Mouse (Mus musculus) frontal cortex, postnatal 25 days (tissue): ENCODE results near the gene Gm21970.
"Not testable (repeated sequence)": the region's sequence is repeated elsewhere in the genome, so short reads cannot be mapped to it uniquely, and the experiment has no call there.

ENCODE experiments used
- DNase-seq, 2 experiments: peaks; one replicate each; pipeline ENCODE4 v3.0.0; 2022; ENCODE audit warnings: low spot score in 2 of 2

Gene Gm21970

GRCm38 (mm10) chr16:91438599-91438998 is 47.1 kb downstream of the Gm21970 start:
- not testable (repeated sequence) for DNase-seq

DNA sequence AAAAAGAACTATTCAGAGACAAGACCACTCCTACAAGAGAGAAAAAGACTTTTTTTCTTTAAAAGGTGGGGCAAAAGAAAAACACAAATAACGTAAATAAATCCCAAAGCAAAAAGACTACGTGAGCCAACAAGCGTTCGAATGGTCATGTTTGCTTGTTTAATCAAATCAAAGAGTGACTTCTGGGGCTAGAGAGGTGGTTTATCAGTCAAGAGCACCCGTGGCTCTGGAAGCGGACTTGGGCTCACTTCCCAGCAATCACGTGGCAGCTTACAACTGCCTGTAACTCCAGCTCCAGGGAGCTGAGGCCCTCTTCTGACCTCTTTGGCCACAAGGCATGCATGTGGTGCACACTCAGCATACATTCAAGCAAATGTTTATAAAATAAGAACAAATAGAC is 49.8 kb downstream of the Gm21970 start:
- DNase-seq, result no peak

DNA sequence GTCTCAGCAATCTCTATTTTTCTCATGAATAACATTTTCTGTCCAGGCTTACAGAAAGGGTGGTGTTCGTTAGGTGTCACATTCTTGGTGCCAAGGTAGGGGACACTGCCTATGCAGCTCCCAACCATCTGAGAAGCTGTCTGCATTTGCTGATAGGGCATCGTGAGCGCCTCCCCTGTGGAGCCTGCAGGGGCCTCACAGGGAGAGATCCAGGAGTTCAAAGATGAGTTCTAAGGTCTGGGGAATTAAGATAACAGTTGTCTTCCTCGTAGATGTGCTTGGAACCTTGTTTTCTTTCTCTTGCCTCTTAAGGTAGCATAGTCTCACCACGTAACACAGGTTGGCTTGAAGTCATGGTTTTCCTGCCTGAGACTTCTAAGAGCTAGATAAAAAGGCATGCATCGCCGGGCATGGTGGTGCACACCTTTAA is 50.3 kb downstream of the Gm21970 start:
- DNase-seq, result no peak

DNA sequence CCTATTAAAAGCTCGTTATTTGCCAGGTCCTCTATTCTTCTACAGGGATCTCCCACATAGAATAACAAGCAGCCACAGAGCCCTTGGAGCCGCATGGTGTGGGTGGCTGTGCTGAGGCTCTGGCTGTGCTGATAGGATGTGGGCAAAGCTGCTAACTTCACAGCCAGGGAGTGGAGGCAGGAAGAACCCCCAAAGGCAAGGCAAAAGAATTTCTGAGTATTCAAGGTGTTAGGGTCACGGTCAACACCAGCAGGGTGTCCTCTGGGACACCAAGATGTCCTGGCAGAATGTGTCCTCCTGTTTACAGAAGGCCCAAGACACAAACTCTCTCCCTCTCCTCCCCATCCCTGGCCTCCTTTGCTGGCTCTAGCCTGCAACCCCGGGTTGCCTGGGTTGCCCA is 50.9 kb downstream of the Gm21970 start:
- DNase-seq, result no peak

DNA sequence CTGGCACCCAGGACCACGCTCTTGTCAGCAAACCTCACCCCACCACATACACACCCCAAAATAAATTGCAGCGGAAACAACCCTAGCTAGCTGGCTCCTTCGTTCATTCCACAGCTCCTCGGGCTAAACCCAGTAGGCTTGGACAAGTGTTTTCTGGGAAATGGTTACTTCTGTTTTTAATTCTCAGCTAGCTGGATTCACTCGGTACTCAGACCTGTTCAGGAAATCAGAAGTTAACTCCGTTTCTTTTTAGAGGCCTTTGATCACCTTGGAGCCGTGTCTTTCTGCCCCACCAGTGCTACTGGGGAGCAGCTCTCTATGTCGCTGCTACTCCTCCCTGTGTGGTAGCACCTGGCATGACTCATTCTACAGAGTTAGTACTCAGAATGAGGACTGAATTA is 51.7 kb downstream of the Gm21970 start:
- no peak for DNase-seq

- DNase-seq, result no peak
Observed at GRCm38 (mm10) chr16:91444847-91445246, 53.3 kb downstream of the Gm21970 start.

- no peak for DNase-seq
Observed at GRCm38 (mm10) chr16:91445566-91445965, 54.0 kb downstream of the Gm21970 start.

GRCm38 (mm10) chr16:91446778-91447511 is 55.4 kb downstream of the Gm21970 start:
- DNase-seq, result no peak

- DNase-seq, result no peak
Observed at GRCm38 (mm10) chr16:91447512-91447900, 56.0 kb downstream of the Gm21970 start.

DNA sequence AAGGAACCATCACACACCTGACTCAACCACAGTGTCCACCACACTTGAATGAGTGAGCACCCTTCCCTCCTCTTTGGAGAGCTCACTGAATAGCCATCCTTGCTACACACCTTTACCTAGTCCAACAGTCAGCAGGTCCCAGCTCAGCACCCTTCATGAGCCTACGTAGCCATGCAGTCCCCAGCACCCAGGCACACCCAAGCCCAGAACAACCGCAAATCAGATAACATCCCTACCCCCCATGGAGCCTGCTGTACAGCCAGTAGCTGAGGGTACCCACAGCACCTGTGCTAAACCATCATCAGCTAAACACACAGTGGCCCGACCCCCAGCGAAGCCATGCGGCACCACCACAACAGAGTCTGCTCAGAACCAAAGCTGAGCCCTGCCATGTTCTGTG is 56.6 kb downstream of the Gm21970 start:
- no peak for DNase-seq

- DNase-seq, result no peak
Observed at GRCm38 (mm10) chr16:91448895-91449294, 57.4 kb downstream of the Gm21970 start.

DNA sequence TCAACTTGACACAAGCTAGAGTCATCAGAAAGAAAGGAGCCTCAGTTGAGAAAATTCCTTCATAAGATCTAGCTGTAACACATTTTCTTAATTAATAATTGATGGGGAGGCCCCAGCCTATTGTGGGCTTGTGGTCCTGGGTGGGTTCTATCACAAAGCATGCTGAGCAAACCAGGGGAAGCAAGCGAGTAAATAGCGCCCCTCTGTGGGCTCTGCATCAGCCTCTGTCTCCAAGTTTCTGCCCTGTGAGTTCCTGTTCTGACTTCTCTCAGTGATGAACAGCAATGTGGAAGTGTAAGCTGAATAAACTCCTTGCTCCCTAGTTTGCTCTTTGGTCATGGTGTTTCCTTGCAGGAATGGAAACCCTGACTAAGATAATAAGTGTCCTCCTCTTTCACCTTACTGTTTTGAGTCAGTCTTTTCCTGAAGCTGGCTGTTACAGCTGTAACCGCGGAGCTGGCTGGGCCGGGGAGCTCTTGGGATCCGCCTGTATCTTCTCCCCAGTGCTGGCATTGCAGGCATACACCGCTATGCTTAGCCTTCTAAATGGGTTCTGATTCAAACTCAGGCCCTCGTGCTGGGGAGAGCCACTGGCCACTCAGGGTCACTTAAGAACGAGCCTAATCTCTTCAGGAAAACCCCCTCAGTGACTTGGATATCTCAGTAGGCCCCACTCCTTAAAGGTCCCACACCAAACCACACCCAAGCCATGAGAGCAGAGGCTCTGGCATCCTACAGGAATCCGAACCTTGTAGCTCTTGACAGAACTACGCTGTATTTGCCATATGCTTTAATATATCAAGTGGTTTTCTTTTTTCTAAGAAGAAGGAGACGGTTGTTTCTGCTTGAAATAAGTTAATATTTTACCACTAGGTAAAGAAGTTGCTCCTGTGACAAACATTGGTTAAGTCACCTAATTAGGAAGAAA is 58.9 kb downstream of the Gm21970 start:
- DNase-seq, result no peak

- DNase-seq, result no peak
Observed at GRCm38 (mm10) chr16:91451949-91452348, 60.4 kb downstream of the Gm21970 start.

- DNase-seq, result no peak
Observed at GRCm38 (mm10) chr16:91452363-91452896, 60.9 kb downstream of the Gm21970 start.

DNA sequence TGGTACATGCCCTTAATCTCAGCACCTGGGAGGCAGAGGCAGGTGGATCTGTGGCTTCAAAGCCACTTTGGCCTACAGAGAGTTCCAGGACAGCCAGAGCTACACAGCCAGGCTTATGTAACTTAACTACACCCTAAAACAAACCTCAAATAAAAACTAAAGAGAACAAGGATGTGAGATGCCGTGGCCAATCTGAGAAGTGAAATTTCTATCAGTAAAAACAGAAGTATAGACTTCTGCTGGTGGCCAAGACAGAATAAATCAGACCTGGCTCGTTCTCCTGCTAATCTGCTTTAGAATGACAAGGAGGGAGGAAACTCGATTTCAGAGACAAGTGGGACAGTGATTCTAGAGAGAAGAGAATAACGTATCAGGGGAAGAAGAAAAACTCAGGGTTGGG is 64.3 kb downstream of the Gm21970 start:
- no peak for DNase-seq

- no peak for DNase-seq
Observed at GRCm38 (mm10) chr16:91458301-91458746, 66.8 kb downstream of the Gm21970 start.

- no peak for DNase-seq
Observed at GRCm38 (mm10) chr16:91458976-91459375, 67.5 kb downstream of the Gm21970 start.

DNA sequence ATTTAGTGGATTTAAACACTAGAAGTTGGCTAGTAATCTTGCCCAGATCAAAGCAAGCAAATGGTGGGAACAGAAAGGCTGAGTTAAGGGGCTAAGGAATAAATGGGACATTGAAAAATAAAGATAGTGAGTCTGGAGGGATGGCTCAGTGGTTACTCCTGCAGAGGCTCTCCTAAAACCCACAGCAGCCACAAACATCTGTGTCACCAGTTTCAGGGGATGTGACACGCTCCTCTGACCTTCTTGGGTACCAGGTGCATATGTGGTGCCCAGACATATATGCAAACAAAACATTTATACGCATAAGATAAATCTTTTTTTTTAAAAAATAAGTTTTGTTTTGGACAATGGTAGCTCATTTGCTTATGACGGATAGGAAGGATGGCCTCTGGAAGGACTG is 67.9 kb downstream of the Gm21970 start:
- no peak for DNase-seq

DNA sequence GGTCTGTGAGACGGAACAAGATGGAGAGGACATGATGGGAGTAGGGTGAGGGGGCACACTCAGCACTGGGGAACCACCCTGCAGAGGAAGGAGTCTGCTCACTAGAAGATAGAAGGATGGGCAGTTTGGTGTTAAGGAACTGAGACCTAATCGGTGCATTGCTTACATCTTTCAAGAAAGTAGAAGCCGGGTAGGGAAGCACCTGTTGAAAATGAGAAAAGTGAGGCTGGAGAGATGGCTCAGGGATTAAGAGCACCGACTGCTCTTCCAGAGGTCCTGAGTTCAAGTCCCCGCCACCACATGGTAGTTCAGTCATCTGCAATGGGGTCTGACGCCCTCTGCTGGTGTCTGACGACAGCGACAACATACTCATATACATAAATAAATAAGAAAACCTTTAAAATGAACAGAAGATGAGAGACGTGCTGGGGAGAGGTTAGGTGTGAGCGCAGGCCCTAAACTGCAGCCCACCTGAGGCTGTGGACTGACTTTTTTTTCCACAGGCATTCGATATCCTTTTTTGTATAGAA is 68.4 kb downstream of the Gm21970 start:
- no peak for DNase-seq

GRCm38 (mm10) chr16:91461066-91461638 is 69.6 kb downstream of the Gm21970 start:
- DNase-seq, result no peak

GRCm38 (mm10) chr16:91461773-91462181 is 70.3 kb downstream of the Gm21970 start:
- DNase-seq, result no peak

DNA sequence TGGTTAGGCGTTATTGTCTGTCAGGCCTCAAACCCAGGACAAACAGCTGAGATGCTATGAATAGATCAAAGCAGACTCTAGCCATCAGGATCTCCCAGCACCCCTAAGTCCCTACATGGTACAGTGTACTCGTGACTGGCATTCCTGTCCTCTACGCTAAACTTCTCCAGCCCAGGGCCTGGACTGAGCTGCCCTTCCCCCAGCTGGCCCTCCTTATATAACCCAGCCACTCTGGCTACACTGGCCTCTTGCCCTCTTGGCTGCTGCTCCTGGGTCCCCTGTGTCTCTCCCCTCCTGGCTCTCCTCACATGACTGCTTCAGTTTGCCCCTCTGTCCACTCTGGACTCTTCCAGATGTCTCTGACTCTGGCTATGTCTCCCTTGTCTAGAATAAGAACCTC is 71.1 kb downstream of the Gm21970 start:
- DNase-seq, result no peak
